ENCODE assay signal across 32 mouse cellular contexts in genomic region chr4:140912271-140912833, GRCm38 (mm10). TPM values are rescaled to one million over a fixed set of nuclear protein-coding genes. Genes with fewer than 3 reads are reported as not detected.
DNase-seq lines count a peak whose midpoint lies in the region; ATAC-seq lines count a peak whose summit lies in the region.
"Had no signal": no experiment of that assay in that cellular context is flagged by ENCODE, and none has a peak within 500 bp of the region (broad histone marks: within the 10 kb centered on the region; RNA-seq: fewer than 3 reads in every experiment).

No protein-coding gene starts in this region.

- DNase-seq in gastrocnemius, postnatal 10 days = peak; percentile 6
- no peak for DNase-seq in gastrocnemius, postnatal 14 days
- DNase-seq in kidney, postnatal 10 days = peak; percentile 2
- peak; percentile 1 for DNase-seq in right cerebral cortex, postnatal 4 days
- no peak for DNase-seq in right cerebral cortex, postnatal 10 days (ENCODE audit: low spot score in 2 of 2)
- DNase-seq in urinary bladder, adult 2 months (ENCODE audit: low spot score) = peak; percentile 17
- DNase-seq in urinary bladder, postnatal 14 days (ENCODE audit: low spot score) = no peak
- DNase-seq: adrenal gland, postnatal 10 days; cerebellum, adult 8-10 months; cerebellum, postnatal 25 days; heart, adult 18-20 months; kidney, adult 2 months; layer of hippocampus, adult 9-11 months; lung, postnatal 4 days; right cerebral cortex, postnatal 14 days; spleen, adult 18-20 months; thymus, postnatal 25 days had no signal

- no peaks in the 10 kb centered on the region for H3K9me3 ChIP-seq in kidney, embryonic 16.5 days (ENCODE audit: low read length)
- H3K9me3 ChIP-seq: embryonic facial prominence, embryonic 10.5 days; embryonic facial prominence, embryonic 15.5 days; heart, embryonic 12.5 days; hindbrain, embryonic 10.5 days; hindbrain, embryonic 15.5 days; megakaryocyte, embryonic 14.5 days; midbrain, embryonic 12.5 days; neural tube, embryonic 12.5 days had no signal

- H3K36me3 ChIP-seq in kidney, embryonic 16.5 days (ENCODE audit: insufficient read depth, low read length) = no peaks in the 10 kb centered on the region
- H3K36me3 ChIP-seq: embryonic facial prominence, embryonic 10.5 days; embryonic facial prominence, embryonic 15.5 days; heart, embryonic 12.5 days; hindbrain, embryonic 10.5 days; hindbrain, embryonic 15.5 days; midbrain, embryonic 12.5 days; neural tube, embryonic 12.5 days had no signal

- H3K4me2 ChIP-seq in kidney, embryonic 16.5 days (replicated peaks; ENCODE audit: low read depth, low read length) = no peak overlapping the region
- H3K4me2 ChIP-seq: embryonic facial prominence, embryonic 15.5 days; heart, embryonic 12.5 days; hindbrain, embryonic 15.5 days; midbrain, embryonic 12.5 days; neural tube, embryonic 12.5 days had no signal

- 69% methylated on average over 10 of the region's 10 CpGs for whole genome bisulfite sequencing in kidney, embryonic 16.5 days

- no peak overlapping the region for H3K27ac ChIP-seq in kidney, embryonic 16.5 days (ENCODE audit: low read length)
- H3K27ac ChIP-seq: embryonic facial prominence, embryonic 10.5 days; embryonic facial prominence, embryonic 15.5 days; hindbrain, embryonic 10.5 days; hindbrain, embryonic 15.5 days; kidney, postnatal 0 days; midbrain, embryonic 12.5 days; neural tube, embryonic 12.5 days; stomach, postnatal 0 days had no signal

- H3K9ac ChIP-seq in kidney, embryonic 16.5 days (replicated peaks; ENCODE audit: low read length) = no peak overlapping the region
- H3K9ac ChIP-seq: embryonic facial prominence, embryonic 15.5 days; heart, embryonic 12.5 days; hindbrain, embryonic 15.5 days; midbrain, embryonic 12.5 days; neural tube, embryonic 12.5 days had no signal

- no peak for ATAC-seq in kidney, embryonic 16.5 days (ENCODE audit: low FRiP score, low TSS enrichment)
- ATAC-seq: forebrain, embryonic 14.5 days; inflammation-experienced regulatory T-cells, adult 6 months; Patski had no signal

- intact Hi-C loops in gastrocnemius, postnatal 14 days (cut with DNase I; ENCODE audit: low total_unique reads) = no loop called here

- H3K4me3 ChIP-seq in kidney, embryonic 16.5 days (ENCODE audit: low read length) = no peak overlapping the region
- H3K4me3 ChIP-seq: embryonic facial prominence, embryonic 10.5 days; embryonic facial prominence, embryonic 15.5 days; heart, embryonic 12.5 days; hindbrain, embryonic 10.5 days; hindbrain, embryonic 15.5 days; megakaryocyte, embryonic 14.5 days; midbrain, embryonic 12.5 days; myocyte; neural tube, embryonic 12.5 days had no signal

- H3K27me3 ChIP-seq in kidney, embryonic 16.5 days (ENCODE audit: insufficient read depth, low read length) = no peaks in the 10 kb centered on the region
- H3K27me3 ChIP-seq: Patski had no signal

- peaks cover 12% of the 10 kb centered on the region for H3K4me1 ChIP-seq in kidney, embryonic 16.5 days (ENCODE audit: insufficient read depth, low read length)
- H3K4me1 ChIP-seq: heart, embryonic 12.5 days; hindbrain, embryonic 15.5 days had no signal

RNA-seq across cellular contexts. Expression of gene Padi2, which starts 6.2 kb away (rescaled TPM):
- total RNA-seq in gastrocnemius, postnatal 10 days (2021) = 100 to 1,000 TPM in 1 of 2 experiments, 10 to 100 TPM in 1; 96.8 to 105 TPM
- total RNA-seq in gastrocnemius, postnatal 14 days (2021) = 100 to 1,000 TPM; 101 to 150 TPM
- 18.1 and 24.3 TPM in 2 replicates for polyA plus RNA-seq in kidney, embryonic 16.5 days (2015; fragmentation: Nextera tagmentation; extraction: Ambion mirVana)
- polyA plus RNA-seq in urinary bladder, adult 2 months (2012; rRNA removed) = 1.7 and 1.8 TPM in 2 replicates

RNA-seq across cellular contexts. Expression of gene Sdhb, which starts 48.7 kb away (rescaled TPM):
- total RNA-seq in gastrocnemius, postnatal 10 days (2021) = 100 to 1,000 TPM; 406 to 464 TPM
- total RNA-seq in gastrocnemius, postnatal 14 days (2021) = 100 to 1,000 TPM; 480 to 609 TPM
- 520 and 550 TPM in 2 replicates for polyA plus RNA-seq in kidney, embryonic 16.5 days (2015; fragmentation: Nextera tagmentation; extraction: Ambion mirVana)
- polyA plus RNA-seq in urinary bladder, adult 2 months (2012; rRNA removed) = 175 and 188 TPM in 2 replicates

Comparison
In these comparisons a context has a peak if more than half of its experiments do, and no peak if none do; other contexts are left out.
1. DNase-seq: peak in gastrocnemius, postnatal 10 days (single experiment), kidney, postnatal 10 days (single experiment), right cerebral cortex, postnatal 4 days (single experiment) and urinary bladder, adult 2 months (single experiment); none in gastrocnemius, postnatal 14 days (single experiment), right cerebral cortex, postnatal 10 days (0 of 2) and urinary bladder, postnatal 14 days (single experiment).